Mouse (Mus musculus) liver, adult 10 weeks (tissue): Measurements from ENCODE around the gene Olfr558. TPM values are rescaled to one million over a fixed set of nuclear protein-coding genes. Genes with fewer than 3 reads are reported as not detected.

Experiments used
- polyA plus RNA-seq: library from polyadenylated mRNA; stranded (reverse); fragments of 350-450 nt; fragmentation: Illumina TruSeq; extraction: RNeasy Lipid Tissue Mini Kit (QIAGEN cat#74804); gene quantifications from one replicate; pipeline ENCODE4 v1.2.3, GENCODE M21; 2014; ENCODE audit warnings: low read depth, low replicate concordance

Gene Olfr558
- polyA plus RNA-seq, result not detected

DNA sequence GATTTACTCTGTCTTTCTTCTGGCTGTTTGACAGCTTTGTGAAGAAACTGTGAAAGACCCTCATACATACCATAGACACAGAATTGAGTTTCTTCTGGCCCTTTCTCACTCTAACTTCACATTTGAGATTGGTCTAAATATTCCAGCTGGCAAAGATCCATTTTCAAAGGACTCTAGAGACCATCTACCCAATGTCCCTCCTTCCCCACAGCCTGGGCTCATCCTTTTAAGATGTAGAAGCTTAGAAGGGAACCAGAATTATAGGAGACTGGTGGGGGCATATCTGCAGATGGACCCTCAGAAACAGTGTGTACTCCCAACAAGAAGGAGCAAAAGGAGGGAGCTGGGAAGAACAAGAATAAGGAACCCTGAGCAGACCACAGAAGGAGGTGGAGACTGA is at the start of gene Olfr558:
Gene Olfr558 (plus strand): TSS at position 301 of the 400 bp plus-strand sequence.

DNA sequence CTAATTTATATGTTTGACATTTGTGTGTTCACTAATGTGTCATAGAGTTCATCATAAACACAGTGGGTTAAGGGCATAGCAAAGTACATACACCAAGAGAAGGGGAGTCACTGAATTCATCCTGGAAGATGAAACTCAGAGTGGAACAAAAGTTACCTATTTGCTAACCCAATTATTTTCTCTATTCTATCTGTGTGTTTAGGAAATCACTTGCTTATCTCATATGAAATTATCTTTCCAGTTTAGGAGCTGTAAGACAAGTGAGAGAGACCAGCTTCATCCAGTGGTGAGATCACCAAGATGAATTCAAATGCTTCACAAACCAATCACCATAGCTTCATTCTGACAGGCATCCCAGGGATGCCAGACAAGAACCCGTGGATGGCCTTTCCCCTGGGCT is 43.5 kb upstream of the Olfr558 start, which contains the start of gene Olfr555:
Gene Olfr555 (plus strand): TSS at position 301 of the 400 bp plus-strand sequence.

DNA sequence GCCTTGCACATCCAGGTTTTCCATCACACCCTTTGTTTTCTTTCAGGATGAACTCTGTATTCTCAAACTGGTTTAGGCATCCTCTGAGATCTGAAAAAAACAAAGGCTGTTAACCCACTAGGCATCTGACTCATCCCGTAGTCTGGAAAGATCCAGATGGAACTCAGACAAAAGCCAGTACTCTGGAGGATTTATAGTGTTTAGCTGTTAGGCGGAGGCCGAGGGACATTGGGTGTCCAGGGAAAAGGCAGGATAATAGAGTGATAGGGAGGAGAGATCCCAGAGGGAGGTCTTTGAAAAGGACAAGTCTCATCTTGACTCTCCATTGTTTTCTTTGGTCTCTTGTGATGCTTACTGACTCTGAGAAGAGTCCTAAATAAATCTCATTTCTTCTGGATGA is 37.4 kb upstream of the Olfr558 start, which contains the start of gene Olfr556:
Gene Olfr556 (plus strand): TSS at position 301 of the 400 bp plus-strand sequence.

DNA sequence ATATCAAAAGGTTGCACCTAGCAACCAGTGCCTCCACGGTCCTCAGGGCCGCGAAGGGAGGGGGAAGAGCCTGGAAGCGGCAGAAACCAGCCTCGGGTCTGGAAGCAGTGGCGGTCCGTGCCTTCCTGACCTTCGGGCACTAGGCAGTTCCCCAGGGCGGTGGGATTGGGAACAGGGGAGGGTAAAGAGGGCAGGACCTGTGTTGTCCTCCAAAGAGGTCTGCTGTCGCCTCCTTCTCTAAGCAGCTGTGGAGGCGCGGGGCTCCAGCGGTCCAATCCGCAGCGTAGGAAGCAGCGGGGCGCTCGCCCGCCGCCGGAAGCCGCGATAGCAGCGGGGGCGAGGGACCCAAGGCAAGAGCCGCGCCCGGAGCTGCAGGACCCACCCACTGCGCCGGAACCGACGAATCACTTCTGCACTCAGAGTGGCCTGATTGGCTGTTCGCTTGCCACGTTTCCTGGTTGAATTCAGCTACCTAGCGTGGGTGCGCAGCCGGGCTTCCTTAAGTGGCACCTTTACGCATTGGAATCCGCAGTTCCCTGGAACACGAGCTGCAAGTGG is 15.0 kb upstream of the Olfr558 start, which contains the start of gene Trim68:
Gene Trim68 (minus strand): TSS at position 384 of the 558 bp plus-strand sequence.

DNA sequence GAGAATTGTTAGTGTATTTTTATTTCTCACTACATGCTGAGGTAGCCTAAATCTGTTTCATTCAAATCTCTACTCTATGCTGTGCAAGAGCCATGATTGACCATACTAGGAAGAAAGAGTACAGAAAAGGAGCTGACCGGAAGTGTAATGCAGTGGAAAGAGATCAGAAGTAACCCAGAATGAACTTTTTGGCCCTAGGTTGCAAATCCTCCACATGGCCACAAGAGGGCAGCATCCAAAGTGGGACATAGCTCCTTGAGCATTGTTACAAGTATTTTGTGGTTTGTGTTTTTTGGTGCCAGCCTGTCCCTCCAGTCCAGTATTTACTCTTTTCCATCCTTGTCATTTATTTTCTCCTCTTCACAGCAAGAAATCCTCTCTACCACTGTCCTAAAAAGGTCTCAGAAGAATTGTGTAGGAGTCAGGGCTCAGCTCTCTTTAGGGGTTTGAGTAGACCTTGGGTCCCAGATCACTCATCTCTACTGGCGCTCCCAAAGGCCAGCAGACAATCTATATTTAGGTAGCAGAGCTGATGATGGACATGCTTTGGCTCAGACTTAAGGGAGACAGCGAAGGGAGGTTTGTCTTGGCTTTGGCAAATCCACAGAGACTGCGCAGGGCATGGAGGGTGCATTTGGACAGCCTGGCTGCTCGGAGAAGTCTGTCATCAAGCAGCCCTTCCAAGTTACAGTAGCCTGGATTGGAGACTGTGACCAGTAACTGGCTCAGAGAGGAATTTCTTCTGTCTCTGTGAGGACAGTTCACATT is 6.5 kb upstream of the Olfr558 start, which contains the start of gene Olfr557:
Gene Olfr557 (plus strand): TSS at position 553 of the 768 bp plus-strand sequence.

DNA sequence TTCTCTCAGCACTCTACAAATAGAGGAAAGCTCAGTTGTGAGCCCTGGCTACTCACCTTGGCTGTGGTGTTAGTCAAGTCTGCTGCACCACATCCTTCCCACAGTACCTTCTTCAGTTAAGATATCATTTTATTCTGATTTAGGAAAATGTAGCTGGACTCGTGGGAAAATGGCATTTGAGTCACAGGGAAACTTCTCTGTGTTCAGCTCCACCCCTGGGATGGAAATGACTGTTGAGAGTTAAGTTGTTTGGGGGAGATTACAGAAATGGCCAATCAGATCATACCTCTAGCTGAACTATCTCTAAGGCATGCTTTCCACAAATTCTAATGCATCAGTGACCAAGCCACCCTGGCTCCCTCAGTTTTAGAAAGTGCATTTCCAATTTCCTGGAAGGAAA is 17.0 kb downstream of the Olfr558 start, which contains the start of gene Olfr33:
Gene Olfr33 (minus strand): TSS at position 101 of the 400 bp plus-strand sequence.

DNA sequence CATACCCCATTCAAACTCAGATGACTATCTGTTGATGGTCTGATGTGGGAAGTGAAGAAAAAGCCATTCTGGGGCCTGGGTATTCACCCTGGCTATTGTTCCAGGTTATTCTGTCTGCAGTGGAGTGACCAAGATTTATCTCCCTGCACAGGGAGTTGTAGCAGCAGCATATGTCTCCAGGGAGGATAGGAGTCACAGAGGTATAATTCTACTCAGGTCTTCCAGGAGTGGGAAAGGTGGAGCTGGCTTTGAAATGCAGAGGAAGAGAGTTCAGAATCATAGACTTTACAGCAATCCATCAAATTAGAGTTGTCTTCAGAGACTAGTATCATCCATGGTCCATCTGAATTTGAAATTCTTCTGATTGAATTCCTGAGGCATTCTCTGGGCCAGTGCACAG is 25.4 kb downstream of the Olfr558 start, which contains the start of gene Olfr559:
Gene Olfr559 (minus strand): TSS at position 101 of the 400 bp plus-strand sequence.

DNA sequence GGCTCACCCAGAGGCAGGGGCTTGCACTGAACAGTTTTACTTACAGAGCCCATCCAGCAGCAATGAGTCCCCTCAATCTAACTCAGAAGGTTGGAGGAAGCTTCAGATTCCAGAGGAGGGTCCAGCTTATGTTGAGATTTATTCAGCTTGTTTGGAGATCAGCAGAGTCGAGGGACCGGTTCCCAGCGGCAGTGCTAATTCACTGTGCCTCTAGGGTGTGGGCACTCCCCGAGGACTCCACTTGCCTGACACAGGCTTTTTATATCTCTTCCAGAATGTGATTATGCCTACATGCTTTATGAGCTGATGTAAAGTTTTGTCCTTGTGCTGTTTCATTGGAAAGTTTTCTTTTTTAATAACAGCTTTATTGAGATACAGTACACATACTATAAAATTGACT is 57.3 kb downstream of the Olfr558 start, which contains the start of the genes Olfr560 and Olfr78:
Gene Olfr560 (minus strand): TSS at position 101 of the 400 bp plus-strand sequence.
Gene Olfr78 (minus strand): TSS at position 206 of the 400 bp plus-strand sequence.

Other genes starting within 250 kb of the Olfr558 start
- not detected for gene Olfr543, start 220.5 kb upstream of the Olfr558 start, polyA plus RNA-seq
- gene Olfr544, start 213.9 kb upstream of the Olfr558 start, polyA plus RNA-seq, result not detected
- gene Olfr545, start 202.6 kb upstream of the Olfr558 start, polyA plus RNA-seq, result not detected
- gene Olfr547, start 167.5 kb upstream of the Olfr558 start, polyA plus RNA-seq, result not detected
- not detected for gene Olfr548-ps1, start 161.3 kb upstream of the Olfr558 start, polyA plus RNA-seq
- gene Olfr549, start 152.3 kb upstream of the Olfr558 start, polyA plus RNA-seq, result not detected
- gene Trim21, start 136.7 kb upstream of the Olfr558 start, polyA plus RNA-seq, result 7.4 TPM
- gene Olfr550, start 130.8 kb upstream of the Olfr558 start, polyA plus RNA-seq, result not detected
- gene Olfr551, start 110.3 kb upstream of the Olfr558 start, polyA plus RNA-seq, result not detected
- not detected for gene Olfr552, start 104.4 kb upstream of the Olfr558 start, polyA plus RNA-seq
- not detected for gene Olfr553, start 84.0 kb upstream of the Olfr558 start, polyA plus RNA-seq
- not detected for gene Olfr554, start 63.8 kb upstream of the Olfr558 start, polyA plus RNA-seq
- gene Olfr555, start 43.4 kb upstream of the Olfr558 start, polyA plus RNA-seq, result not detected
- gene Olfr556, start 37.3 kb upstream of the Olfr558 start, polyA plus RNA-seq, result not detected
- 2.0 TPM for gene Trim68, start 14.9 kb upstream of the Olfr558 start, polyA plus RNA-seq
- gene Olfr557, start 6.3 kb upstream of the Olfr558 start, polyA plus RNA-seq, result not detected
- not detected for gene Olfr33, start 16.9 kb downstream of the Olfr558 start, polyA plus RNA-seq
- not detected for gene Olfr559, start 25.3 kb downstream of the Olfr558 start, polyA plus RNA-seq
- not detected for gene Olfr560, start 57.2 kb downstream of the Olfr558 start, polyA plus RNA-seq
- gene Olfr78, start 57.3 kb downstream of the Olfr558 start, polyA plus RNA-seq, result not detected
- gene Olfr561, start 69.0 kb downstream of the Olfr558 start, polyA plus RNA-seq, result not detected
- not detected for gene Olfr564, start 101.3 kb downstream of the Olfr558 start, polyA plus RNA-seq
- gene Olfr566, start 156.6 kb downstream of the Olfr558 start, polyA plus RNA-seq, result not detected
- not detected for gene Olfr568, start 174.9 kb downstream of the Olfr558 start, polyA plus RNA-seq
- gene Olfr569, start 188.7 kb downstream of the Olfr558 start, polyA plus RNA-seq, result not detected
- gene Olfr570, start 192.4 kb downstream of the Olfr558 start, polyA plus RNA-seq, result not detected
- gene Olfr571, start 215.3 kb downstream of the Olfr558 start, polyA plus RNA-seq, result not detected
- gene Olfr572, start 222.2 kb downstream of the Olfr558 start, polyA plus RNA-seq, result not detected
- not detected for gene Olfr573-ps1, start 240.4 kb downstream of the Olfr558 start, polyA plus RNA-seq
- not detected for gene Olfr574, start 246.3 kb downstream of the Olfr558 start, polyA plus RNA-seq